Mouse (Mus musculus): ENCODE results near the gene Art3. TPM values are rescaled to one million over a fixed set of nuclear protein-coding genes. Genes with fewer than 3 reads are reported as not detected.

The Art3 gene
- polyA plus RNA-seq, 1 experiment from 2014 or later = 1.4 TPM

GRCm38 (mm10) chr5:92304291-92304690, 27.3 kb upstream of the Art3 start:
- H3K9ac ChIP-seq = no peak overlapping the region
- TF ChIP-seq CTCF (IDR thresholded peaks at IDR 0.05; ENCODE audit: low read depth) = no peak
- no peak overlapping the region for H3K4me2 ChIP-seq
- no peaks in the 10 kb centered on the region for H3K4me1 ChIP-seq (ENCODE audit: insufficient read depth)
- peaks cover 67% of the 10 kb centered on the region for H3K36me3 ChIP-seq (ENCODE audit: insufficient read depth)
- WGBS = 77% methylated on average over 3 of the region's 3 CpGs
- H3K4me3 ChIP-seq (ENCODE audit: low read depth, low read length) = no peak overlapping the region
- H3K9me3 ChIP-seq (ENCODE audit: low read depth, low read length) = no peaks in the 10 kb centered on the region
- no peak overlapping the region for H3K27ac ChIP-seq (ENCODE audit: low read depth)
- H3K27me3 ChIP-seq (ENCODE audit: insufficient read depth, low read length) = no peaks in the 10 kb centered on the region
- no peak for ATAC-seq (ENCODE audit: insufficient read depth)
- no peak for DNase-seq

GRCm38 (mm10) chr5:92309681-92310511, 21.7 kb upstream of the Art3 start, which contains the start of gene Sdad1:
Sdad1 (minus strand) TSS chr5:92310479.
- Histone ChIP-seq H3K27me3 (ENCODE audit: insufficient read depth, low read length) (no peaks in the 10 kb centered on the region), H3K9me3 (ENCODE audit: low read depth, low read length) (no peaks in the 10 kb centered on the region), H3K36me3 (ENCODE audit: insufficient read depth) (peaks cover 13% of the 10 kb centered on the region), H3K4me1 (ENCODE audit: insufficient read depth) (no peaks in the 10 kb centered on the region), H3K27ac (ENCODE audit: low read depth) (peak within 1 kb of the TSS; percentile 73), H3K4me2 (peak within 1 kb of the TSS; percentile 79), H3K4me3 (ENCODE audit: low read depth, low read length) (peak within 1 kb of the TSS; percentile 82), H3K9ac (peak within 1 kb of the TSS; percentile 84)
- ATAC-seq (ENCODE audit: insufficient read depth) = peak; percentile 94
- 1% methylated on average over 41 of the region's 41 CpGs for WGBS
- peak; percentile 82 for TF ChIP-seq CTCF (IDR thresholded peaks at IDR 0.05; ENCODE audit: low read depth)
- peak; percentile 98 for DNase-seq

- Histone ChIP-seq H3K27ac (ENCODE audit: low read depth) (no peak overlapping the region), H3K27me3 (ENCODE audit: insufficient read depth, low read length) (no peaks in the 10 kb centered on the region), H3K4me2 (no peak overlapping the region), H3K36me3 (ENCODE audit: insufficient read depth) (0 out of 2 replicates have a peak, but pooled peaks cover 4% of the 10 kb centered on the region), H3K4me1 (ENCODE audit: insufficient read depth) (no peaks in the 10 kb centered on the region), H3K9me3 (ENCODE audit: low read depth, low read length) (no peaks in the 10 kb centered on the region), H3K9ac (no peak overlapping the region), H3K4me3 (ENCODE audit: low read depth, low read length) (no peak overlapping the region)
- 13% methylated on average over 13 of the region's 13 CpGs for WGBS
- DNase-seq (peak; percentile 97), ATAC-seq (ENCODE audit: insufficient read depth) (no peak)
- TF ChIP-seq CTCF (IDR thresholded peaks at IDR 0.05; ENCODE audit: low read depth) = peak; percentile 81
Measured at GRCm38 (mm10) chr5:92312046-92312715, 19.4 kb upstream of the Art3 start.

DNA sequence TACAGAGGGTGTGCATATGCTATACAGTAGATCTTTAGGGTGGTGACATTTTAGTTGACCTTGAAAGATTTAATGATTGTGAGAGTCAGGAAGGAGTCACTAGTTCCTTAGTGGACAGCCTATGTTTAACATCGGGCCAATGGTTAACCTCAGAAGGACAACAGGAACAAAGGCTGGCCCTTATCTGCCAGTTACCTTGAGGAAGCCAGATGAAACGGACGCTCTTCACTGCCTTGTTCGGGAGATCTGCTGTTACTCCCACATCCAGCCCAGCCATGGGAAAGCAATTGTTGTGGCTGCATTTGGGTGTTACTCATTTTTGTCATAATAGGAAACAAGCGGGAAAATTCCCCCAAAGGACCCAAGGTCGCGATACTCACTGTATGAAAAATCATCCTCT, 17.9 kb upstream of the Art3 start:
- H3K4me2 ChIP-seq = no peak overlapping the region
- H3K4me1 ChIP-seq (ENCODE audit: insufficient read depth) = no peaks in the 10 kb centered on the region
- TF ChIP-seq CTCF (IDR thresholded peaks at IDR 0.05; ENCODE audit: low read depth) = no peak
- DNase-seq (no peak), ATAC-seq (ENCODE audit: insufficient read depth) (no peak)
- WGBS = 58% methylated on average over 7 of the region's 7 CpGs
- no peaks in the 10 kb centered on the region for H3K36me3 ChIP-seq (ENCODE audit: insufficient read depth)
- no peaks in the 10 kb centered on the region for H3K27me3 ChIP-seq (ENCODE audit: insufficient read depth, low read length)
- no peak overlapping the region for H3K4me3 ChIP-seq (ENCODE audit: low read depth, low read length)
- H3K27ac ChIP-seq (ENCODE audit: low read depth) = no peak overlapping the region
- no peaks in the 10 kb centered on the region for H3K9me3 ChIP-seq (ENCODE audit: low read depth, low read length)
- H3K9ac ChIP-seq = no peak overlapping the region

DNA sequence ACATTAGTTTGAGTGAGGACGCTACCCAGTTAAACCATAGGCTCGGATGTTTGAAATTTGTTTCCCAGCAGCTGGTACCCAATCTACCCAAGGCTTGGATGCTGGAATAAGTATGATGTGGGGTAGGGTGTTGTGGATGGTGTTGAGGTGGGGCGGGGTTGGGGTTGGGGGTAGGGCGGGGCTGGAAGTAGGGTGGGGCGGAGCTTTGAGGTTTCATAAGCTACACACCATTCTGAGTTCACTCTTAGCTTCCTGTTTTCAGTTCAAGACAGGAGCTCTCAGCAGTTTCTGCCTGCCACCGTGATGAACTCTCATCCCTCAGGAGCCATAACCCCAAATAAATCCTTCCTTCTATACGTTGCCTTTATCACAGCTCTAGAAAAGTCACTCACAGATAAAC, 13.5 kb upstream of the Art3 start:
- no peak for TF ChIP-seq CTCF (IDR thresholded peaks at IDR 0.05; ENCODE audit: low read depth)

GRCm38 (mm10) chr5:92318596-92318995, 13.0 kb upstream of the Art3 start:
- no peaks in the 10 kb centered on the region for H3K36me3 ChIP-seq (ENCODE audit: insufficient read depth)
- H3K9ac ChIP-seq = no peak overlapping the region
- no peak overlapping the region for H3K27ac ChIP-seq (ENCODE audit: low read depth)
- 83% methylated on average over 14 of the region's 14 CpGs for WGBS
- H3K4me1 ChIP-seq (ENCODE audit: insufficient read depth) = no peaks in the 10 kb centered on the region
- DNase-seq (peak; percentile 55), ATAC-seq (ENCODE audit: insufficient read depth) (no peak)
- H3K27me3 ChIP-seq (ENCODE audit: insufficient read depth, low read length) = no peaks in the 10 kb centered on the region
- H3K4me2 ChIP-seq = no peak overlapping the region
- H3K4me3 ChIP-seq (ENCODE audit: low read depth, low read length) = no peak overlapping the region
- H3K9me3 ChIP-seq (ENCODE audit: low read depth, low read length) = no peaks in the 10 kb centered on the region
- TF ChIP-seq CTCF (IDR thresholded peaks at IDR 0.05; ENCODE audit: low read depth) = no peak

More for the DNA sequence above, 13.5 kb upstream of the Art3 start:
- Histone ChIP-seq H3K36me3 (ENCODE audit: insufficient read depth) (no peaks in the 10 kb centered on the region), H3K4me2 (no peak overlapping the region), H3K27me3 (ENCODE audit: insufficient read depth, low read length) (no peaks in the 10 kb centered on the region), H3K4me1 (ENCODE audit: insufficient read depth) (no peaks in the 10 kb centered on the region), H3K9ac (no peak overlapping the region), H3K27ac (ENCODE audit: low read depth) (no peak overlapping the region), H3K9me3 (ENCODE audit: low read depth, low read length) (no peaks in the 10 kb centered on the region), H3K4me3 (ENCODE audit: low read depth, low read length) (no peak overlapping the region)
- no peak for DNase-seq
- 76% methylated on average over 7 of the region's 7 CpGs for WGBS
- no peak for ATAC-seq (ENCODE audit: insufficient read depth)

All from lung, embryonic 14.5 days (tissue).